Mouse (Mus musculus) E14TG2a.4 (cell line): Measurements from ENCODE around the gene Acin1.

ENCODE experiments used
- H3K27me3 ChIP-seq: 2 replicates; pipeline ENCODE4 v1.6.1; 2014; ENCODE audit warnings: low read length, control low read depth; ENCODE audit not compliant: insufficient read depth
- H3K36me3 ChIP-seq: 2 replicates; pipeline ENCODE4 v1.6.1; 2014; ENCODE audit warnings: low read length, control low read depth; ENCODE audit not compliant: insufficient read depth
- H3K4me1 ChIP-seq: replicated peaks from 2 replicates; pipeline ENCODE4 v1.6.1; 2014; ENCODE audit warnings: low read depth, low read length, control low read depth
- H3K4me3 ChIP-seq: replicated peaks from 2 replicates; pipeline ENCODE4 v1.5.1; 2014; ENCODE audit warnings: mild to moderate bottlenecking, low read length
- H3K9me3 ChIP-seq: 2 replicates; pipeline ENCODE4 v1.6.1; 2014; ENCODE audit warnings: low read length, control low read depth
- CTCF ChIP-seq: conservative IDR thresholded peaks from 2 replicates; pipeline ENCODE4 v1.5.1; 2014; ENCODE audit warnings: low read length
- NANOG ChIP-seq: IDR thresholded peaks from 2 replicates; pipeline ENCODE4 v1.6.1; 2014; ENCODE audit warnings: borderline replicate concordance, low read length, mixed read lengths
- POU5F1 ChIP-seq: IDR thresholded peaks from 2 replicates; pipeline ENCODE4 v1.6.1; 2014; ENCODE audit warnings: low read length, borderline replicate concordance

Acin1 gene

GRCm38 (mm10) chr14:54603686-54604085 lies 83.0 kb downstream of the Acin1 start:
- peaks cover 6% of the 10 kb centered on the region; the same call in 1 of the 2 replicates for H3K36me3 ChIP-seq
- H3K9me3 ChIP-seq, result no peaks in the 10 kb centered on the region
- no peaks in the 10 kb centered on the region for H3K27me3 ChIP-seq
- TF ChIP-seq CTCF (no peak), NANOG (no peak), POU5F1 (no peak)
- H3K4me3 ChIP-seq, result peak overlapping the region; percentile 86
- H3K4me1 ChIP-seq, result peaks cover 35% of the 10 kb centered on the region

GRCm38 (mm10) chr14:54603038-54603654 lies 83.6 kb downstream of the Acin1 start:
- Histone ChIP-seq H3K9me3 (no peaks in the 10 kb centered on the region), H3K36me3 (peaks cover 6% of the 10 kb centered on the region; the same call in 1 of the 2 replicates), H3K27me3 (no peaks in the 10 kb centered on the region), H3K4me1 (peaks cover 35% of the 10 kb centered on the region), H3K4me3 (peak overlapping the region; percentile 86)
- TF ChIP-seq POU5F1 (no peak), CTCF (no peak), NANOG (no peak)

- H3K36me3 ChIP-seq, result peaks cover 6% of the 10 kb centered on the region; the same call in 1 of the 2 replicates
- no peaks in the 10 kb centered on the region for H3K27me3 ChIP-seq
- H3K4me3 ChIP-seq, result peak overlapping the region; percentile 86
- peaks cover 33% of the 10 kb centered on the region for H3K4me1 ChIP-seq
- no peaks in the 10 kb centered on the region for H3K9me3 ChIP-seq
- TF ChIP-seq CTCF, result no peak
- no peak for TF ChIP-seq POU5F1
- TF ChIP-seq NANOG, result no peak
These were observed 84.1 kb downstream of the Acin1 start for GRCm38 (mm10) chr14:54602613-54603012.

- TF ChIP-seq NANOG (no peak), POU5F1 (no peak), CTCF (no peak)
- Histone ChIP-seq H3K4me3 (no peak overlapping the region), H3K4me1 (peaks cover 36% of the 10 kb centered on the region), H3K36me3 (peaks cover 6% of the 10 kb centered on the region; the same call in 1 of the 2 replicates), H3K9me3 (no peaks in the 10 kb centered on the region), H3K27me3 (no peaks in the 10 kb centered on the region)
These were observed 85.1 kb downstream of the Acin1 start for GRCm38 (mm10) chr14:54601601-54602000.

GRCm38 (mm10) chr14:54597084-54597483 lies 89.6 kb downstream of the Acin1 start:
- no peaks in the 10 kb centered on the region for H3K9me3 ChIP-seq
- H3K4me3 ChIP-seq, result no peak overlapping the region
- peaks cover 6% of the 10 kb centered on the region; the same call in 1 of the 2 replicates for H3K36me3 ChIP-seq
- H3K4me1 ChIP-seq, result peaks cover 40% of the 10 kb centered on the region
- TF ChIP-seq NANOG, result no peak
- peak; percentile 59 for TF ChIP-seq CTCF
- peaks cover 14% of the 10 kb centered on the region for H3K27me3 ChIP-seq

- H3K36me3 ChIP-seq, result peaks cover 13% of the 10 kb centered on the region
- peaks cover 53% of the 10 kb centered on the region for H3K4me1 ChIP-seq
- H3K9me3 ChIP-seq, result no peaks in the 10 kb centered on the region
- TF ChIP-seq NANOG (no peak), POU5F1 (no peak), CTCF (no peak)
- H3K4me3 ChIP-seq, result peak overlapping the region; percentile 77
- H3K27me3 ChIP-seq, result peaks cover 14% of the 10 kb centered on the region
These were observed 91.9 kb downstream of the Acin1 start for GRCm38 (mm10) chr14:54594631-54595414.

GRCm38 (mm10) chr14:54594055-54594454 lies 92.7 kb downstream of the Acin1 start:
- Histone ChIP-seq H3K9me3 (no peaks in the 10 kb centered on the region), H3K27me3 (peaks cover 14% of the 10 kb centered on the region), H3K4me1 (peaks cover 53% of the 10 kb centered on the region), H3K4me3 (0 out of 2 replicates have a peak overlapping the region, but pooled peaks have one; percentile 77), H3K36me3 (peaks cover 9% of the 10 kb centered on the region)
- TF ChIP-seq NANOG (no peak), CTCF (peak; percentile 59), POU5F1 (no peak)

- peaks cover 14% of the 10 kb centered on the region for H3K27me3 ChIP-seq
- no peak overlapping the region for H3K4me3 ChIP-seq
- TF ChIP-seq POU5F1, result no peak
- no peak for TF ChIP-seq NANOG
- TF ChIP-seq CTCF, result no peak
- H3K4me1 ChIP-seq, result peaks cover 59% of the 10 kb centered on the region
- H3K36me3 ChIP-seq, result peaks cover 7% of the 10 kb centered on the region; the same call in 1 of the 2 replicates
- H3K9me3 ChIP-seq, result no peaks in the 10 kb centered on the region
These were observed 94.3 kb downstream of the Acin1 start for GRCm38 (mm10) chr14:54592319-54592934.
